Mouse (Mus musculus) brain, embryonic 14.5 days (tissue): ENCODE results near the gene Ascl2.

Source experiments
- CTCF ChIP-seq: fragments of 200-500 bp; IDR thresholded peaks from 2 replicates; pipeline ENCODE4 v1.5.1; 2012; ENCODE audit warnings: inconsistent platforms, mild to moderate bottlenecking, moderate library complexity, borderline replicate concordance; ENCODE audit not compliant: insufficient read depth, insufficient read length; ENCODE audit errors: extremely low read depth
- POLR2A ChIP-seq: fragments of 200-500 bp; IDR thresholded peaks from 2 replicates; pipeline ENCODE4 v1.6.1; 2012; ENCODE audit warnings: mild to moderate bottlenecking, inconsistent platforms, borderline replicate concordance; ENCODE audit not compliant: poor library complexity, insufficient read depth, insufficient read length, severe bottlenecking; ENCODE audit errors: extremely low read depth

GRCm38 (mm10) chr7:143017181-143017580, 48.1 kb upstream of the Ascl2 start:
- no peak for TF ChIP-seq POLR2A
- TF ChIP-seq CTCF: no peak
